Mouse (Mus musculus) olfactory bulb, adult 2 months (tissue): ENCODE measurements around the gene Tm9sf1.

Source experiments
- CTCF ChIP-seq: fragments of 200-500 bp; IDR thresholded peaks from 2 replicates; pipeline ENCODE4 v1.5.1; 2012; ENCODE audit warnings: low read depth, mild to moderate bottlenecking, low read length, moderate library complexity; ENCODE audit not compliant: insufficient read depth
- POLR2A ChIP-seq: fragments of 200-500 bp; IDR thresholded peaks from 2 replicates; pipeline ENCODE4 v1.6.1; 2012; ENCODE audit warnings: mild to moderate bottlenecking, low read depth, low read length, moderate library complexity; ENCODE audit not compliant: insufficient read depth

DNA sequence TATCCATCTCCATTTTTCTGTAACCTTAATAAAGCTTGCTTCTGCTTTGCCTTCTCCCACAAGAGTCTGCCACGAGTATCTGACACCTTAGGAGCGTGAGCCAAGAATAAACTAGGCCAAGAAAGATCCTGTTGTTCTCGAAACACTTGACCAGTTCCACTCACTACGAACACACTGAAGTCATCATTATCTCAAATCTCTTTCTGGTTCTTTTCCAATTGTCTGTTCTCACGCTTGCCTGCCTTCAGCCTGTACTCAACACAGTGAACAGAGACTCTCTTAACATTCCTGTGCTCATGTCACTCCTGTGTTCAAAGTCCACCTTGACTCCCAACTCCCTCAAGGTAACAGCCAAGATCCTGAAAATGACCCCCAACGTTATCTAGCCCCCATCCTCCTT lies 30.3 kb downstream of the Tm9sf1 start:
- no peak for TF ChIP-seq CTCF
- no peak for TF ChIP-seq POLR2A
